Mouse (Mus musculus) forelimb bud, embryonic 11.5 days (tissue): ENCODE data around the gene Ofd1.

Experiments
- DNase-seq: peaks from one replicate; pipeline ENCODE4 v3.0.0-alpha.2; 2012; ENCODE audit warnings: low read depth, low spot score

Gene Ofd1

GRCm38 (mm10) chrX:166360455-166360854 is 80.0 kb downstream of the Ofd1 start:
- no peak for DNase-seq

- DNase-seq, result no peak
Observed at GRCm38 (mm10) chrX:166359927-166360440, 80.5 kb downstream of the Ofd1 start.

- DNase-seq, result no peak
Observed at GRCm38 (mm10) chrX:166358955-166359354, 81.5 kb downstream of the Ofd1 start.

- DNase-seq, result no peak
Observed at GRCm38 (mm10) chrX:166356276-166356675, 84.2 kb downstream of the Ofd1 start.

- no peak for DNase-seq
Observed at GRCm38 (mm10) chrX:166354913-166355312, 85.6 kb downstream of the Ofd1 start.

GRCm38 (mm10) chrX:166353412-166353811 is 87.1 kb downstream of the Ofd1 start:
- no peak for DNase-seq

- peak; percentile 40 for DNase-seq
Observed at GRCm38 (mm10) chrX:166351790-166352189, 88.7 kb downstream of the Ofd1 start.

- no peak for DNase-seq
Observed at GRCm38 (mm10) chrX:166348634-166349033, 91.9 kb downstream of the Ofd1 start.

- no peak for DNase-seq
Observed at GRCm38 (mm10) chrX:166348086-166348485, 92.4 kb downstream of the Ofd1 start.

GRCm38 (mm10) chrX:166344228-166345015 is 96.1 kb downstream of the Ofd1 start:
- no peak for DNase-seq

GRCm38 (mm10) chrX:166341795-166342194 is 98.7 kb downstream of the Ofd1 start:
- no peak for DNase-seq
